Mouse (Mus musculus): ENCODE data around the gene D630045J12Rik.

D630045J12Rik gene

DNA sequence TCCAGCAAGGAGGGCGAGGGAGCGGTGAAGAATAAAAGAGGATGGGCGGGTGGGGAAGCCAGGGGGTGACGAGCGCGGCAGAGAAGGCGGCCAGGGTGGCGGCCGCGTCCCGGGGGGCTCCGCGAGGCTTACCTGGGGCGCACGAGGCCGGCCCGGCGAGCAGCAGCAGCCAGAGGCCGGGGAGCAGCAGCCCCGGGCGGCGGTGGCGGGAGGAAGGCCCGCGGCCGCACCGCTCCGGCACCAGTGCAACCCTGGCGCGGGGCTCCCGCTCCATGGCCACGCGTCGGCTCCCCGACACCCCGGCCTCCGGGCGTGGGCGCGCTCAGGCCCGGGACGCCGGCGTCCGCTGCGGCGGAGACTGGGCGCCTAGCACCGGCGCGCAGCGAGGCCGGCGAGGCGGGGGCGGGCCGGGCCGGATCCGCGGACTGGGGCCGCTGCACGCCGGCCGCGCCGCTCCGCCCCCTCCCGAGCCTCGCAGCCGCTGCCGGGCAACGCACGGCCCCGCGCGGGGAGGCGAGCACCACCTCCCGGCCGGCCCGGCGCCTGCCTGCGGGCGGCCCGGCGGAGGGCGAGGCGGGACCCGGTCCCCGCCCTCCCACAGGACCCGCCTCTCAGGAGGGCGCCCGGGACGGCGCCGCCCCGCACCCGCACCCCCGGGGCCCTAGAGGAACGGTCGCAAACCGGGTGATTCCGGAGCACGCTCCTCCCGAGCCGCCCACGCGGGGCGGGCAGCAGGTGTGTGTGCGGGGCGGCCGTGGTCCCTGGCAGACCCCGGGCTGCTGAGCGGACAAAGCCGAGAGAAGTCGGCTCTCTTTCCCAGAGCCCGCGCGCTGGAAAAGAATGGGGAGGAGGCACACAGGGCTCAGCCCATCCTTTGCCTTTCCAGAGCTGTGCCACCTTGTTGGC, at the start of gene D630045J12Rik:
TSS of gene D630045J12Rik (minus strand) at position 274 of the 906 bp plus-strand sequence.
- DNase-seq (ENCODE audit: low read depth, low spot score): peak; percentile 68

DNA sequence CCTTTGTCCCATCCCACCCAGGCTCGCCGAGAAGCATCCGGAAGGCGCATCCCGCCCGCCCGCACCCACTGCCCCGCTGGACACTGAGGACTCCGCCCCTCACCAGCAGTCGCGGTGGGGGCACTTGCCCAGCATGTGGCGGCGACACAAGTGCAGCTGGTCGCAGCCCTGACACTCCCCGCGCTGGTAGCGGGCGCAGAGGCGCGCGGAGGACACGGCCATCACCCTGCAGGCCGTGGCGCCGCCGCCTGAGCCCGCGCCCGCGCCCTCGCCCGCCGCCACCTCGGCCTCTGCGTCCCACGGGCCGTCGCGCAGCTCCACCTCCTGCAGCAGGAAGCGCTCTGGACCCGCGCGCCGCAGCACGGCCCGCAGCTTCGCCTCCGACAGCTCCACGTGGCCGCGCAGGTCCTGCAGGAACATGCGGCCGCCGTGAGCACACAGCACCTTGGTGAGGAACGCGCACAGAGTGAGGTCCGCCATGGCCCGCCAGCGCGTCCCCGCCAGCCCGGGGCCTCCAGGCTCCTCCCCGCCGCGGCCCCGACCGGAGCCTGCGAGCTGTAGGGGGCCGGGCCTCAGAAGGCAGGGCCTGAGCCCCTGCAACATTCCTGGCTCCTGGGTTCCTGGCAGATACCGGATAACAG, 45.1 kb upstream of the D630045J12Rik start, which contains the start of gene Zc3hav1l:
TSS of gene Zc3hav1l (minus strand) at position 499 of the 641 bp plus-strand sequence.
- DNase-seq (ENCODE audit: low read depth, low spot score): peak; percentile 80

DNA sequence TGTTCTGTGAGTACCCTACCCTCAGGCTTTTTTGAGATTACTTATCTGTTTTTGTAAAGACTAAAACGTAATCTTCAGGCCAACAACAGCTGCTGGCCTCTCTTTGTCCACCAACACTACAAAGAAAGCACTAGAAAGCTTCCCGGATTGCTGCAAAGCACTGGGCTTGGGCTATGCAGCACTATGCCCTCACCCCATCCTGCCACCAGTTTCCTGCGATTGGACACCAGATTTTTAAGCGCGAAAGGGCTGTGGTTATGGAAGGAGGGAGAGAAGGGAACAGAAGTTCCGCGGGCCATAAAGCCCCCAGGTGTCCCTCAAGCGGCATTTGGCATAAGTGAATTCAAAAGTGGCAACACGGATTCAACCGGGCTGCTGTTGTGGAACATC, 44.4 kb upstream of the D630045J12Rik start:
- DNase-seq (ENCODE audit: low read depth, low spot score): peak; percentile 37

- no peak for DNase-seq (ENCODE audit: low read depth, low spot score)
These were observed 43.9 kb upstream of the D630045J12Rik start for GRCm38 (mm10) chr6:38297580-38298245.

GRCm38 (mm10) chr6:38293708-38294107, 39.9 kb upstream of the D630045J12Rik start:
- no peak for DNase-seq (ENCODE audit: low read depth, low spot score)

GRCm38 (mm10) chr6:38292871-38293646, 39.2 kb upstream of the D630045J12Rik start:
- no peak for DNase-seq (ENCODE audit: low read depth, low spot score)

DNA sequence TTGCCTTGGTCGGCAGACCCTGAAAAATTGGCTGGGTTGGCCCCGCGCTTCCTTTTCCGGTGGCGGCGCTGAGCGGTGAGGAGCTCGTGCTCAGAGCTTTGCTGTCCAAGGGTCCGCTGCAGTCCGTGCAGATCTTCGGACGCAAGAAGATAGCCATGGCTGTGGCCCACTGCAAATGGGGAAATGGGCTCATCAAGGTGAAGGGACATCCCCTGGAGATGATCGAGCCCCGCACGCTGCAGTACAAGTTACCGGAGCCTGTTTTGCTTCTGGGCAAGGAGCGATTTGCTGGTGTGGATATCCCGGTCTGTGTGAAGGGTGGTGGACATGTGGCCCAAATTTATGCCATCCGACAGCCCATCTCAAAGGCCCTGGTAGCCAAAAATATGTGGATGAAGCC, 30.6 kb upstream of the D630045J12Rik start:
- DNase-seq (ENCODE audit: low read depth, low spot score): no peak

DNA sequence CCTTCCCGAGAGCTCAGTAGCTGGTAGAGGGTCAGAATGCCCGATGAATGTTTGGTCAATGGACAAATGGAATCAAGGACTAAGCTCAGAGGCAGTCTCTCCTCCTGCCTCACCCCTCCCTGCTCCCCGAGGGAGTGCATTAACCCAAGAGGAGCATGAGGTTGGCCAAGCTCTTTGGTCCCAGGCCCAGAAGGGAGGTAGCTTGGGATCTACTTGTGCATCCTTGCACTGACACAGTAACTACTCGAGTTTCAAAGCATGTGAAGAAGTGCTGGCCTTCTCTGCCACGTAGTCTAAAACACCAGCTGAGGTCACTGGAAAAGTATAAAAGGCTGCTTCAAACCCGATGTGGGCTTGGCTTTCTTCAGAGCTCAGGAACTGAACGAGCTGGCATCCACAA, 10.7 kb upstream of the D630045J12Rik start:
- no peak for DNase-seq (ENCODE audit: low read depth, low spot score)

DNA sequence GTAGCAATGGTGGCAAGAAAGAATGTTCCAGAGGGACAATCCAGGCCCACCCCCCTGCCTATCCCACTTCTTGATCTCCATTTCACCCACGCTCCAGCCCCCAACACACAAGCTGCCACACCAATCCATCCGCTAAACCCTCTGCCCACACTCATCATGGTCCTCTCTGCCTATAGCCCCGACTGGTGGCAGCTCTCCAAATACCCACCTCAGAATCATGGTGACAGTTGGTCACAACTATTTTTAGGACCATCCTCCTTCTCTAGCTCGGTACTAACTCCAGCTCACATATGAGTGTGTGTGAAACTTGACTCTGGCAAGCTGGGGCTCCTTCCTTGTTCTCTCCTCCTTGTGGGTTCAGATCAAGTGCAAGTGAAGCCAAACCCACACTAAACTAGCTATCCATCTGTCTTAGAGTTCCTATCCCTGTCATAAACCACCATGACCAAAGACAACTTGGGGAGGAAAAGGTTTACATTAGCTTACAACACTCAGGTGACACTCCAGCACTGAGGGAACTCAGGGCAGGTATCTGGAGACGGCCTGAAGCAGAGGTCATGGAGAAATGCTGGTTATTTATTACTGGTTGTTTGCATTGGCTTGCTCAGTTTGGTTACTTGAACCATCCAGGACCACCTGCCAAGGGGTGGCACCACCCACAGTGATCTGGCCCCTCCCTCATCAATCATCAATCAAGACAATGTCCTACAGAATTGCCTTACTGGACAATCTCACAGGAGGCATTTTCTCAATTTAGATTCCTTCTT, 9.8 kb upstream of the D630045J12Rik start:
- DNase-seq (ENCODE audit: low read depth, low spot score): no peak

GRCm38 (mm10) chr6:38261877-38262276, 8.1 kb upstream of the D630045J12Rik start:
- no peak for DNase-seq (ENCODE audit: low read depth, low spot score)

GRCm38 (mm10) chr6:38257506-38257905, 3.7 kb upstream of the D630045J12Rik start:
- DNase-seq (ENCODE audit: low read depth, low spot score): no peak

- no peak for DNase-seq (ENCODE audit: low read depth, low spot score)
These were observed 3.0 kb upstream of the D630045J12Rik start for GRCm38 (mm10) chr6:38256793-38257192.

- DNase-seq (ENCODE audit: low read depth, low spot score): no peak
These were observed 2.0 kb upstream of the D630045J12Rik start for GRCm38 (mm10) chr6:38255794-38256193.

GRCm38 (mm10) chr6:38252766-38253735, 758 bp downstream of the D630045J12Rik start:
- peak; percentile 53 for DNase-seq (ENCODE audit: low read depth, low spot score)

DNA sequence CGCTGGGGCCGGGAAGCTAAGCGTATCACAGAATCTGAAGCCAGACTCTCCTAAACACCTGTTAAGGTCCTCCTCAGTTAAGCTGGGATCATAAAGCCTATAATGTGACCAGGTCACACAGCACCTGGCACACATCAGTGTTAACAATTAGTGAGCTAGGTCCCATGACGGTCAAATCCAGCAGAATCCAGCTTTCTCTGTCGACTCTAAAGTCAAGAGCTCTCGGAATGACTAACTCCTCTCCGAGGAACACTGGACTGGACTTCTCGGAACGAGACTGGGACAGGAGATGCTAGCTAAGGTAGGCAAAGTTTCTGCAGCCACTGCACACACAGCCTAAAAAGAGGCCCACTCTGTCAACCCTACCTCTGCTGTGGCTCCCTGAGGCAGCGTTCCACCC, 1.7 kb downstream of the D630045J12Rik start:
- DNase-seq (ENCODE audit: low read depth, low spot score): no peak

GRCm38 (mm10) chr6:38251464-38251863, 2.3 kb downstream of the D630045J12Rik start:
- no peak for DNase-seq (ENCODE audit: low read depth, low spot score)

DNA sequence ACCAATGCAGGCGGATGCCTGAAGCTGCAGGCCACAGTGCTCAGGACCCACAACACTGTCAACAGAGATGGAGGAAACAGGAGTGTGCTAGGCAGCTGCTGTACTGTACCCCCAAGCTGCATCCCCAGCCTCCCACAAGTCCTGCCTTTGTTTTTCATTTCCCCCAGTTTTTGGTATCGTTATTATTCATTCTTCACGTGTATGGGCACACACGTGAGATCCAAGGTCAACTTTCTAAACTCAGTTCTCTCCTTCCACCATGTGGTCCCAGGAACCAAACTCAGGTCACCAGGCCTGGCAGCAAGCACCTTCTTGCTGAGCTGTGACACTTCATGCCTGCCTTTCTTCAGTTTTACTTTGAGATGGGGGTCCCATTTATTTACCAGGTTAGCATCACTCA, 6.4 kb downstream of the D630045J12Rik start:
- DNase-seq (ENCODE audit: low read depth, low spot score): peak; percentile 58

DNA sequence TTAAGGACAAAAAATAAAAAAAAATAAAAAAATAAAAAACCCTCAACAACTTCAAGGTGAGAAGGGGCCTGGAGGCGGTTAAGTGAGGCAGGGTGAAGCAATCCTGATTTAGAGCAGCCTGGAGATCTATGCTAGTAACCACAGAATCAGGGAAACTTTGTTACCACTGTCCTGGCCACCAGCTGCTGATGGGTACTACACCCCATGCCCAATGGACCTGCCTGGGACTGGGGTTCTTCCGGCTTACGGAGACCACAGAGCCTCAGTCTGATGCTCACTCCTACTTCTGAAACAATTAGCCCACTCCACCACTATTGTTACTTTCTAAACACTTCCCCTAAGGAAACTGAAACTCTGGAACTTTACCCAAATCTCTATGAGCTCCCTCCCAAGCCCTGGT, 9.0 kb downstream of the D630045J12Rik start:
- no peak for DNase-seq (ENCODE audit: low read depth, low spot score)

GRCm38 (mm10) chr6:38244167-38244566, 9.6 kb downstream of the D630045J12Rik start:
- DNase-seq (ENCODE audit: low read depth, low spot score): no peak

All from A20 (cell line).